In the genomic region with DNA sequence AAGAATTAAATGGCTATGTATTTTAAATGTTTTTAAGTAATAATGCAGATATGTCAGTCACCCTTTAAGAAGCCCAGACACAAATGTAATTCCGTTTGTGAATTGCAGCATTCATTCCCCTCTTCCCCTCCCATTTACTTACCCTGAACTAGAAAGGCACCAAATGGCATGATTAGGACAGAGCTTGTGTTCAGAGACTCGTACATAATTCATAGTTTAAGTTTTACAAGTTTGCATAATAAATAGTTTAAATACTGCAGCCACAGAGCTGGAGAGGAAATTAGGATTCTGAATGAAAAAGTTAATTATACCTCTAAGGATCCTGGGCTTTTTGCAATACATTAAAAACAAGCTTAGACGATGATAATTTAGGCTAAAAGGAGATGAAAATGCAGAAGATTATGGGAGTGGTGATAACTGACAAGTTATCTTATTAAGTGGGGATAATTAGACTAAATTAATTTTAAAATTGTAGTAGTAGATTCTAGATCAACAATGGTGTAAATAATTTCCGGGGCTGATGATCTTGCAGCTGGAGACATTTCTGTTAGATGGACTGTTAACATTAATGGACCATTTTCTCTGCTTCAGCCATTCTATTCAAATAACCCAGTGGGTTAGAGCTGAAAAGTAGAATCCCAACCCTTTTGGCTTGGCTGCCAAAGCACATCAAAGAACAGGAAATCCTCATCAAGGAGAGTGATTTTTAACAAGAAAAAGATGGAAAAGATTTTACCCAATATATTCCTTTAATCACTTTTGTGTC, we compare ENCODE assay signal across 21 mouse cellular contexts.
DNase-seq lines count a peak whose midpoint lies in the region; ATAC-seq and TF ChIP-seq lines count a peak whose summit lies in the region.
"Had no signal": no experiment of that assay in that cellular context is flagged by ENCODE, and none has a peak within 500 bp of the region (broad histone marks: within the 10 kb centered on the region; RNA-seq: fewer than 3 reads in every experiment).

No protein-coding gene starts in this region.

- H3K36me3 ChIP-seq in forebrain, embryonic 13.5 days (ENCODE audit: poor library complexity, severe bottlenecking) = no peaks in the 10 kb centered on the region
- no peaks in the 10 kb centered on the region for H3K36me3 ChIP-seq in forebrain, embryonic 16.5 days (ENCODE audit: control insufficient read depth, insufficient read depth)
- no peaks in the 10 kb centered on the region for H3K36me3 ChIP-seq in midbrain, embryonic 16.5 days (ENCODE audit: control insufficient read depth, insufficient read depth, low read length)
- H3K36me3 ChIP-seq: hindbrain, embryonic 12.5 days; hindbrain, embryonic 15.5 days had no signal

- no peak overlapping the region for H3K9ac ChIP-seq in forebrain, embryonic 13.5 days
- no peak overlapping the region for H3K9ac ChIP-seq in forebrain, embryonic 16.5 days (replicated peaks; ENCODE audit: low read depth, low read length)
- no peak overlapping the region for H3K9ac ChIP-seq in midbrain, embryonic 16.5 days (ENCODE audit: low read depth, low read length)
- H3K9ac ChIP-seq: hindbrain, embryonic 12.5 days; hindbrain, embryonic 15.5 days had no signal

- no peak overlapping the region for H3K4me2 ChIP-seq in forebrain, embryonic 13.5 days
- no peak overlapping the region for H3K4me2 ChIP-seq in forebrain, embryonic 16.5 days (ENCODE audit: low read length)
- no peak overlapping the region for H3K4me2 ChIP-seq in midbrain, embryonic 16.5 days (ENCODE audit: low read length)
- H3K4me2 ChIP-seq: heart, embryonic 11.5 days; hindbrain, embryonic 12.5 days; hindbrain, embryonic 15.5 days had no signal

- H3K4me1 ChIP-seq in forebrain, embryonic 13.5 days = no peaks in the 10 kb centered on the region
- H3K4me1 ChIP-seq in forebrain, embryonic 16.5 days (replicated peaks; ENCODE audit: control insufficient read depth, insufficient read depth, low read length) = no peaks in the 10 kb centered on the region
- no peaks in the 10 kb centered on the region for H3K4me1 ChIP-seq in midbrain, embryonic 16.5 days (ENCODE audit: control insufficient read depth, insufficient read depth, low read length)
- H3K4me1 ChIP-seq: hindbrain, embryonic 12.5 days; hindbrain, embryonic 15.5 days had no signal

- TF ChIP-seq POLR2A in brain, embryonic 14.5 days (IDR thresholded peaks at IDR 0.05; ENCODE audit: borderline replicate concordance, extremely low read depth, insufficient read depth, insufficient read length, poor library complexity, severe bottlenecking) = no peak

- no peak overlapping the region for H3K27ac ChIP-seq in forebrain, embryonic 13.5 days
- H3K27ac ChIP-seq in forebrain, embryonic 16.5 days (ENCODE audit: low read length) = no peak overlapping the region
- no peak overlapping the region for H3K27ac ChIP-seq in midbrain, embryonic 16.5 days (ENCODE audit: low read length)
- H3K27ac ChIP-seq: hindbrain, embryonic 12.5 days; hindbrain, embryonic 15.5 days had no signal

- H3K27me3 ChIP-seq in forebrain, embryonic 13.5 days = no peaks in the 10 kb centered on the region
- H3K27me3 ChIP-seq in forebrain, embryonic 16.5 days (replicated peaks; ENCODE audit: control insufficient read depth, insufficient read depth, low read length) = no peaks in the 10 kb centered on the region
- no peaks in the 10 kb centered on the region for H3K27me3 ChIP-seq in midbrain, embryonic 16.5 days (ENCODE audit: control insufficient read depth, insufficient read depth, low read depth, low read length)
- H3K27me3 ChIP-seq: hindbrain, embryonic 12.5 days; hindbrain, embryonic 15.5 days had no signal

- 28% methylated on average over 4 of the region's 4 CpGs for WGBS in forebrain, embryonic 13.5 days
- 19% methylated on average over 4 of the region's 4 CpGs for whole genome bisulfite sequencing in forebrain, embryonic 16.5 days
- WGBS in midbrain, embryonic 16.5 days = 31% methylated on average over 4 of the region's 4 CpGs

- DNase-seq in Muller cell, postnatal 12 days (ENCODE audit: inconsistent ontology term) = peak; percentile 34
- DNase-seq in brain, embryonic 14.5 days (ENCODE audit: low read depth) = peak; percentile 82
- DNase-seq in gastrocnemius, postnatal 4 days (ENCODE audit: low spot score in 2 of 2) = no peak
- DNase-seq in cerebellum, postnatal 25 days = no peak
- DNase-seq: adrenal gland, adult 8-10 months; adrenal gland, postnatal 25 days; cerebellum, adult 11 months; cerebellum, adult 2 months; cerebellum, adult 9-11 months; cerebellum, postnatal 36 days; gastrocnemius, postnatal 25 days; kidney, adult 2 months had no signal

- no peak overlapping the region for H3K4me3 ChIP-seq in forebrain, embryonic 13.5 days
- no peak overlapping the region for H3K4me3 ChIP-seq in forebrain, embryonic 16.5 days (replicated peaks; ENCODE audit: low read length)
- H3K4me3 ChIP-seq in midbrain, embryonic 16.5 days (ENCODE audit: low read depth, low read length) = no peak overlapping the region
- H3K4me3 ChIP-seq: hindbrain, embryonic 12.5 days; hindbrain, embryonic 15.5 days had no signal

- no peak for TF ChIP-seq CTCF in brain, embryonic 14.5 days (IDR thresholded peaks at IDR 0.05; ENCODE audit: borderline replicate concordance, extremely low read depth, insufficient read depth, insufficient read length)

- H3K9me3 ChIP-seq in forebrain, embryonic 13.5 days (replicated peaks) = no peaks in the 10 kb centered on the region
- H3K9me3 ChIP-seq in forebrain, embryonic 16.5 days (ENCODE audit: control insufficient read depth, low read length) = no peaks in the 10 kb centered on the region
- no peaks in the 10 kb centered on the region for H3K9me3 ChIP-seq in midbrain, embryonic 16.5 days (replicated peaks; ENCODE audit: control insufficient read depth, low read length, poor library complexity, severe bottlenecking)
- H3K9me3 ChIP-seq: hindbrain, embryonic 12.5 days; hindbrain, embryonic 15.5 days had no signal

- peak; percentile 91 for ATAC-seq in forebrain, embryonic 13.5 days
- ATAC-seq in forebrain, embryonic 16.5 days = peak; percentile 94
- no peak for ATAC-seq in midbrain, embryonic 16.5 days
- ATAC-seq: activated CD4-positive, CD25-positive, alpha-beta regulatory T cell, adult 4 months; CD4-positive, CD25-positive, alpha-beta regulatory T cell, adult 4 months; intestine, postnatal 0 days had no signal

Comparison
In these comparisons a context has a peak if more than half of its experiments do, and no peak if none do; other contexts are left out.
1. DNase-seq: peak in Muller cell, postnatal 12 days (single experiment) and brain, embryonic 14.5 days (single experiment); none in gastrocnemius, postnatal 4 days (0 of 2) and cerebellum, postnatal 25 days (0 of 2).